ENCODE assay signal across 7 mouse cellular contexts in the genomic region with DNA sequence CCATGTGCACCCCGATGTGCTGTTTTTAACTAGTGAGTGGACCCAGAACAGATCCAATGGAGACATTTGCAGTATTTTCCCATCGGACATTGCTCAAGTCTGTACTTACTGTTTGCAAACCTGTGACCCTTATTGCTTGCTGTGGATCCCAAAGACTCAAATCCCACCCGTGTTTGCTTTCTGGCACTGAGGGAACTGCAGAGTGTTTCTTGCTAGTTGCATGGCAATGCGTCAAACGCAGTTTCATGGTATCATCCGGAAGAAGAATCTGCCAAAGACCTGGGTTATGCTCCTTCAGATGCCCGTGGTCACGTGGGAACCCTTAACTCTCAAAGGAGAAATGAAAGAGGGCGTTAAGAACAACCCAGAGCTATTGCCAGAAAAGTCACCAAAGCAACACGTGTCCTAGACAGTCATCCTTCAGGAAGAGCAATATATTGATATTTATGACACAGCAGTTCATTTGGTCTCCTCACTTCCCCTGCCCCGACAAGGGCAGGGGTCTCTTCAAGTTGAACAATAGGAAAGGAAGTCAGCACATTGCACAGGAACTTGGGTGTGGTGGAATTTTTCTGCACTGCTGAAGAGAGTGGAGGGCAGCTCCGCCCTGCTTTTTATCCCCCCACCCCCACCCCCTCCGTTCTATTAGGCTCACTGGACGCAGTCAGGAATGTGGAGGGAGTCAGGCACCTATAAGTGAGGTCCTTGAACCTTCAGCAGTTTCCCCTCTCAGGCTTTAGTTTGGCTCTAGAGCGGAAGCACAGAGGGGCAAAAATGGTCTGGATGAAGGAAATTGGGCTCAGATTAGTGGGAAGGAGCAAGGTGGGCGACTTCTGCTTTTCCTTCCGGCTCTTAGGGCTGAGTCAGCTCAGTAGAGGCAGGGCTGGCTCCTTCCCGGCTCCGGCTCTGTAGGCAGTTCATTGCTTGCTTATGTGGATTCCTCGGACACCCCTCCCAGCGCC. TPM values are rescaled to one million over a fixed set of nuclear protein-coding genes. Genes with fewer than 3 reads are reported as not detected.
DNase-seq lines count a peak whose midpoint lies in the region; ATAC-seq lines count a peak whose summit lies in the region.

No protein-coding gene starts in this region.

- no peaks in the 10 kb centered on the region for H3K27me3 ChIP-seq in hindbrain, embryonic 10.5 days (ENCODE audit: insufficient read depth, poor library complexity, severe bottlenecking)
- no peaks in the 10 kb centered on the region for H3K27me3 ChIP-seq in hindbrain, embryonic 16.5 days (replicated peaks; ENCODE audit: control insufficient read depth, insufficient read depth, low read length)

- intact Hi-C loops in left cerebral cortex, postnatal 10 days (cut with DNase I) = no loop called here

- WGBS in hindbrain, embryonic 10.5 days = 79% methylated on average over 21 of the region's 21 CpGs
- WGBS in hindbrain, embryonic 16.5 days = 81% methylated on average over 21 of the region's 21 CpGs

- no peak overlapping the region for H3K9ac ChIP-seq in hindbrain, embryonic 16.5 days (ENCODE audit: low read depth, low read length)

- H3K4me3 ChIP-seq in hindbrain, embryonic 10.5 days = no peak overlapping the region
- no peak overlapping the region for H3K4me3 ChIP-seq in hindbrain, embryonic 16.5 days (ENCODE audit: low read length)

- H3K4me2 ChIP-seq in hindbrain, embryonic 16.5 days (ENCODE audit: low read length) = no peak overlapping the region

- H3K36me3 ChIP-seq in hindbrain, embryonic 10.5 days = no peaks in the 10 kb centered on the region
- no peaks in the 10 kb centered on the region for H3K36me3 ChIP-seq in hindbrain, embryonic 16.5 days (ENCODE audit: control insufficient read depth, insufficient read depth, low read length)

- H3K9me3 ChIP-seq in hindbrain, embryonic 10.5 days = no peaks in the 10 kb centered on the region
- H3K9me3 ChIP-seq in hindbrain, embryonic 16.5 days (ENCODE audit: control insufficient read depth, low read length) = no peaks in the 10 kb centered on the region

- H3K27ac ChIP-seq in hindbrain, embryonic 10.5 days = peak overlapping the region; percentile 12; the same call in 1 of the 2 replicates
- no peak overlapping the region for H3K27ac ChIP-seq in hindbrain, embryonic 16.5 days (ENCODE audit: low read depth, low read length)

- no peak for DNase-seq in hindbrain, embryonic 10.5 days (ENCODE audit: low spot score)
- DNase-seq in brain, adult 2 months (ENCODE audit: low read depth, low spot score) = peak; percentile 17
- DNase-seq in kidney, postnatal 14 days = peak; percentile 18
- DNase-seq in left cerebral cortex, postnatal 10 days (ENCODE audit: extremely low spot score in 1 of 2, low spot score in 2 of 2) = no peak
- DNase-seq in urinary bladder, postnatal 14 days (ENCODE audit: low spot score) = no peak

- H3K4me1 ChIP-seq in hindbrain, embryonic 10.5 days (replicated peaks) = peaks cover 8% of the 10 kb centered on the region; the same call in 1 of the 2 replicates
- no peaks in the 10 kb centered on the region for H3K4me1 ChIP-seq in hindbrain, embryonic 16.5 days (ENCODE audit: control insufficient read depth, insufficient read depth, low read depth, low read length)

- ATAC-seq in hindbrain, embryonic 16.5 days = no peak
- ATAC-seq in megakaryocyte progenitor cell, adult 5-6 weeks (replicated peaks; ENCODE audit: poor library complexity) = peak; percentile 31; the same call in 1 of the 2 replicates

RNA-seq across cellular contexts. Expression of a gene that starts 32.4 kb away (rescaled TPM):
- 13.6 and 17.4 TPM in 2 replicates for polyA plus RNA-seq in hindbrain, embryonic 10.5 days (2016; fragmentation: Nextera tagmentation; extraction: Ambion mirVana)
- polyA plus RNA-seq in hindbrain, embryonic 16.5 days (2015; fragmentation: Nextera tagmentation; extraction: Ambion mirVana) = 20.1 and 21.6 TPM in 2 replicates
- total RNA-seq in megakaryocyte progenitor cell, adult 5-6 weeks (2015) = 1.8 and 2.0 TPM in 2 replicates
- 1.7 and 2.3 TPM in 2 replicates for total RNA-seq in megakaryocyte progenitor cell, adult 5-6 weeks (2017)
- total RNA-seq in left cerebral cortex, postnatal 10 days (2021) = 10 to 100 TPM; 63.1 to 67.0 TPM

Comparison
In these comparisons a context has a peak if more than half of its experiments do, and no peak if none do; other contexts are left out.
1. DNase-seq: peak in brain, adult 2 months (single experiment) and kidney, postnatal 14 days (single experiment); none in hindbrain, embryonic 10.5 days (single experiment), left cerebral cortex, postnatal 10 days (0 of 2) and urinary bladder, postnatal 14 days (single experiment).
2. RNA of a gene that starts 32.4 kb away (total RNA-seq): 63.1 to 67.0 TPM in left cerebral cortex, postnatal 10 days; 1.7 to 2.3 TPM in megakaryocyte progenitor cell, adult 5-6 weeks; every median in the first group is over 10 times any median in the second.